Mouse (Mus musculus): ENCODE measurements around the gene Mrc2. TPM values are rescaled to one million over a fixed set of nuclear protein-coding genes. Genes with fewer than 3 reads are reported as not detected.

Gene Mrc2
- total RNA-seq, 1 experiment = 16.5 TPM

DNA sequence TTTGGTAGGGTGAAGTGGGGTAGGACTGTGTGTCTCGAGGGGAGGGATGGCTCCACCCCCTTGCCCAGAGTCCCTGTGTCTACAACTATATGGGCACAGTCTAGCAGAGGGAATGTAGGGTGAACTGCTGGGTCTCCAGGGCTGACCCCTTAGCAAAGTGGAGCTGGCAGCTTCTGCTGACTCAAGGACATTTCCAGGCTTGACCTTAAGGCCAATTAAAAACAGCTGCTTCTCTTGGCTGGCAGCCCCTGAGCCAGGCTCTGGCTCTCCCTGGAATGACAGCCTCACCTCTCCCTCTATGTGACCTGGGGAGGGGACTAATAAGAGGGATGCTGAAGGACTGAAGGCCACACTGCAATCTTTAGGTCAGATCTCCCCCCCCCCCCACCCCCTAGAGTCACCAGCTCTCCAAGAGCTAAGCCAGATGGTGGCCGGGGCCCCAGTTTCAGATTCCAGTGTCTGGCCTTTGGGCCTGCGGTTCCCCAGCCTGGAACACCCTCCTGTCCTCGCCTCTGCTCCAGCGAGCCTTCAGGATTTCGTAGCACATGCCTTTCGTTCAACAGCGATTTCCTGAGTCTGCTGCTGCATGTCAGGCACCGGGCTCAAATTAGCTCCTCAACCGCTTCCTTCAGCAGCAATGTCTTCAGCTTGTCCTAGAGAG is 20.7 kb downstream of the Mrc2 start:
- no peaks in the 10 kb centered on the region for H3K4me1 ChIP-seq (ENCODE audit: control insufficient read depth in 2 of 2, insufficient read depth in 2 of 2, low read length in 2 of 2, poor library complexity in 1 of 2)
- in situ Hi-C loops (cut with MboI; ENCODE audit: low sequenced_read_pairs in 2 of 2, unreplicated experiment in 2 of 2) = no loop called here
- no peak overlapping the region for H3K9ac ChIP-seq (ENCODE audit: insufficient read depth, low read depth, low read length, poor library complexity, severe bottlenecking)
- no peaks in the 10 kb centered on the region for H3K9me3 ChIP-seq (ENCODE audit: control insufficient read depth, insufficient read depth, low read depth, low read length)
- TF ChIP-seq ZNF384 (IDR thresholded peaks at IDR 0.05; ENCODE audit: low read depth, low read length) = no peak
- TF ChIP-seq HCFC1 (IDR thresholded peaks at IDR 0.05; ENCODE audit: borderline replicate concordance, insufficient read depth, low read length) = no peak
- no peak for TF ChIP-seq CHD2 (IDR thresholded peaks at IDR 0.05; ENCODE audit: low read depth, low read length)
- no peak for TF ChIP-seq MAFK (IDR thresholded peaks at IDR 0.05; ENCODE audit: insufficient read depth, low read depth, low read length)
- no peak for TF ChIP-seq ZC3H11A (IDR thresholded peaks at IDR 0.05; ENCODE audit: borderline replicate concordance, low read depth, low read length)
- H3K27ac ChIP-seq (ENCODE audit: insufficient read depth, low read depth, low read length, poor library complexity, severe bottlenecking) = no peak overlapping the region
- DNase-seq (ENCODE audit: low read depth, low spot score) = no peak
- H3K4me3 ChIP-seq (ENCODE audit: insufficient read depth in 1 of 2, low read depth in 1 of 2, low read length in 2 of 2, poor library complexity in 1 of 2, severe bottlenecking in 1 of 2) = no peak overlapping the region
- no peaks in the 10 kb centered on the region for H3K36me3 ChIP-seq (ENCODE audit: control insufficient read depth, insufficient read depth, low read length, poor library complexity, severe bottlenecking)

GRCm38 (mm10) chr11:105313633-105314014 is 21.2 kb downstream of the Mrc2 start:
- no peaks in the 10 kb centered on the region for H3K36me3 ChIP-seq (ENCODE audit: control insufficient read depth, insufficient read depth, low read length, poor library complexity, severe bottlenecking)
- no peaks in the 10 kb centered on the region for H3K4me1 ChIP-seq (ENCODE audit: control insufficient read depth in 2 of 2, insufficient read depth in 2 of 2, low read length in 2 of 2, poor library complexity in 1 of 2)
- in situ Hi-C loops (cut with MboI; ENCODE audit: low sequenced_read_pairs in 2 of 2, unreplicated experiment in 2 of 2) = no loop called here
- no peak overlapping the region for H3K4me3 ChIP-seq (ENCODE audit: insufficient read depth in 1 of 2, low read depth in 1 of 2, low read length in 2 of 2, poor library complexity in 1 of 2, severe bottlenecking in 1 of 2)
- no peak for DNase-seq (ENCODE audit: low read depth, low spot score)
- no peaks in the 10 kb centered on the region for H3K9me3 ChIP-seq (ENCODE audit: control insufficient read depth, insufficient read depth, low read depth, low read length)
- H3K27ac ChIP-seq (ENCODE audit: insufficient read depth, low read depth, low read length, poor library complexity, severe bottlenecking) = no peak overlapping the region
- H3K9ac ChIP-seq (ENCODE audit: insufficient read depth, low read depth, low read length, poor library complexity, severe bottlenecking) = no peak overlapping the region
- TF ChIP-seq ZC3H11A (IDR thresholded peaks at IDR 0.05; ENCODE audit: borderline replicate concordance, low read depth, low read length) (no peak), HCFC1 (IDR thresholded peaks at IDR 0.05; ENCODE audit: borderline replicate concordance, insufficient read depth, low read length) (no peak), ZNF384 (IDR thresholded peaks at IDR 0.05; ENCODE audit: low read depth, low read length) (no peak), CHD2 (IDR thresholded peaks at IDR 0.05; ENCODE audit: low read depth, low read length) (no peak), MAFK (IDR thresholded peaks at IDR 0.05; ENCODE audit: insufficient read depth, low read depth, low read length) (no peak)

DNA sequence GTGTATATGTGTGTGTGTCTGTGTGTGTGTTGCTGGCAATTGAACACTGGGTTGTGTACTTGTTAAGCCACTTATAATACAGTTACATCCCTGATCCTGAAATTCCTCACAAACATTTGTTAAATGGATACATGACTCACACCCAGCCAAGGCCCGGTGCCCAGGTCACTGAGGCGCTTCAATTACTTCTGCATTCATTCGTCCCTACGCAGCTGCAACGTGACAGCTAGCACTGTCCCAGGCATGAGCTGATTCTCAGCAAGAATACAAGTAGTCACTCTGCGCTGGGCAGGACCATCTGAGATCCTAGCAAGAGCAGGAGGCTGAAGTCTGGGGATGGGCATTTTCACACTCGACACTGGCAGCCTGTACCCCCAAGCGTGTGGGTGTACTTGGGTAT is 22.9 kb downstream of the Mrc2 start:
- Histone ChIP-seq H3K9ac (ENCODE audit: insufficient read depth, low read depth, low read length, poor library complexity, severe bottlenecking) (no peak overlapping the region), H3K36me3 (ENCODE audit: control insufficient read depth, insufficient read depth, low read length, poor library complexity, severe bottlenecking) (no peaks in the 10 kb centered on the region), H3K4me1 (ENCODE audit: control insufficient read depth in 2 of 2, insufficient read depth in 2 of 2, low read length in 2 of 2, poor library complexity in 1 of 2) (no peaks in the 10 kb centered on the region), H3K9me3 (ENCODE audit: control insufficient read depth, insufficient read depth, low read depth, low read length) (no peaks in the 10 kb centered on the region), H3K27ac (ENCODE audit: insufficient read depth, low read depth, low read length, poor library complexity, severe bottlenecking) (no peak overlapping the region), H3K4me3 (ENCODE audit: insufficient read depth in 1 of 2, low read depth in 1 of 2, low read length in 2 of 2, poor library complexity in 1 of 2, severe bottlenecking in 1 of 2) (no peak overlapping the region)
- no peak for DNase-seq (ENCODE audit: low read depth, low spot score)
- in situ Hi-C loops (cut with MboI; ENCODE audit: low sequenced_read_pairs in 2 of 2, unreplicated experiment in 2 of 2) = no loop called here
- TF ChIP-seq CHD2 (IDR thresholded peaks at IDR 0.05; ENCODE audit: low read depth, low read length) (no peak), HCFC1 (IDR thresholded peaks at IDR 0.05; ENCODE audit: borderline replicate concordance, insufficient read depth, low read length) (no peak), MAFK (IDR thresholded peaks at IDR 0.05; ENCODE audit: insufficient read depth, low read depth, low read length) (no peak), ZNF384 (IDR thresholded peaks at IDR 0.05; ENCODE audit: low read depth, low read length) (no peak), ZC3H11A (IDR thresholded peaks at IDR 0.05; ENCODE audit: borderline replicate concordance, low read depth, low read length) (no peak)

DNA sequence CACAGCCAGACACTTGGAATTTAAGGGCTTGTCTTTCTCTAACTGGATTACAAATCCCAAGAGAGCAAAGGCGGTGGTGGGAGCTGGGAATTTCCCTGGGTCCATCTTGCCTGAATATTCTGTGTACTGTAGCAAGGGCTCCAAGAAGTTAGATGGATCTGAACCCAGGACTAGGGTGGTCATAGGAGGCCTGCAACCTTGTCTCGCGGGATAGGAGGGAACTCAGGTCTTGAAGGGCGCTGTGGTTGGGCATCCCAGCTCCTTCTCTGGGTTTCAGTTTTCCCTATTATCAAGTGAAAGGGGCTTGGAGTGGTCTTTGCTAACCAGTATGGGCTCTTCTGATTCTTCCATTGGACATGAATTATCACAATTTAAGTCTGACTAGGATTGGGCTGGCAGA is 23.7 kb downstream of the Mrc2 start:
- Histone ChIP-seq H3K4me1 (ENCODE audit: control insufficient read depth in 2 of 2, insufficient read depth in 2 of 2, low read length in 2 of 2, poor library complexity in 1 of 2) (no peaks in the 10 kb centered on the region), H3K27ac (ENCODE audit: insufficient read depth, low read depth, low read length, poor library complexity, severe bottlenecking) (no peak overlapping the region)
- no peak for DNase-seq (ENCODE audit: low read depth, low spot score)

More for the DNA sequence above, 23.7 kb downstream of the Mrc2 start:
- Histone ChIP-seq H3K9me3 (ENCODE audit: control insufficient read depth, insufficient read depth, low read depth, low read length) (no peaks in the 10 kb centered on the region), H3K9ac (ENCODE audit: insufficient read depth, low read depth, low read length, poor library complexity, severe bottlenecking) (no peak overlapping the region), H3K4me3 (ENCODE audit: insufficient read depth in 1 of 2, low read depth in 1 of 2, low read length in 2 of 2, poor library complexity in 1 of 2, severe bottlenecking in 1 of 2) (no peak overlapping the region), H3K36me3 (ENCODE audit: control insufficient read depth, insufficient read depth, low read length, poor library complexity, severe bottlenecking) (no peaks in the 10 kb centered on the region)
- TF ChIP-seq ZC3H11A (IDR thresholded peaks at IDR 0.05; ENCODE audit: borderline replicate concordance, low read depth, low read length) = no peak
- TF ChIP-seq ZNF384 (IDR thresholded peaks at IDR 0.05; ENCODE audit: low read depth, low read length) = no peak
- no peak for TF ChIP-seq CHD2 (IDR thresholded peaks at IDR 0.05; ENCODE audit: low read depth, low read length)
- no peak for TF ChIP-seq MAFK (IDR thresholded peaks at IDR 0.05; ENCODE audit: insufficient read depth, low read depth, low read length)
- no peak for TF ChIP-seq HCFC1 (IDR thresholded peaks at IDR 0.05; ENCODE audit: borderline replicate concordance, insufficient read depth, low read length)
- in situ Hi-C loops (cut with MboI; ENCODE audit: low sequenced_read_pairs in 2 of 2, unreplicated experiment in 2 of 2) = no loop called here

Data from ES-E14 (cell line).